Mouse (Mus musculus) adrenal gland, postnatal 10 days (tissue): ENCODE data around the gene Rnf17. TPM values are rescaled to one million over a fixed set of nuclear protein-coding genes. Genes with fewer than 3 reads are reported as not detected.

Experiments used
- DNase-seq: peaks from one replicate; pipeline ENCODE4 v3.0.0; 2021; ENCODE audit warnings: mixed read lengths
- long read RNA-seq, 2 experiments: library from polyadenylated mRNA; stranded (forward); transcript quantifications; one replicate each; pipeline ENCODE4 v2.0.0; 2021
- total RNA-seq, 2 experiments: library from RNA; stranded (reverse); gene quantifications; 2 replicates each; pipeline ENCODE4 v1.2.3; 2021

Gene Rnf17
- 1 to 10 TPM in 1 of 2 experiments, under 1 TPM in 1; 0.91 to 1.3 TPM for total RNA-seq
- long read RNA-seq, experiment 1, result 0 reads
- long read RNA-seq, experiment 2, result 0 reads

- DNase-seq, result no peak
Observed at GRCm38 (mm10) chr14:56402311-56403071, at the start of gene Rnf17. Gene Rnf17 (plus strand): TSS chr14:56402581.

DNA sequence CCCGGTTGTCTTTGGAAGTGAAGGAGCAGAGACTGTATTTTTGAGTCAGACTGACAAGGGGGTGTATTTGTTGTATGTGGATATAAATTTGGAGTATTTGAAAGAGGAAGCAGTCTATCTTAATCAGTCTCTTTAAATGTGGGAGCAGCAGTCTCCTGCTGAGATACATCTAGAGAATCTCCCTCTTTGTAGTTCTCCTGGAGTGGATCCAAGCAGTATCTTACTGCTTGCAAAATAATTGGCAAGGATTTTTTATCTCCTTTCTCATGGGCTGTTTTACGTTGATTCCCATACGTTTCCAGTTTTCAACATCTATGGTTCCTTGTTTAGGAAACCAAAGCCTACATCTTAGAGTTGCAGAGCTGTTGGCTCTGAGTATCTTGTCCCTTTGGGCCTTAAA, 47.6 kb upstream of the Rnf17 start:
- no peak for DNase-seq

DNA sequence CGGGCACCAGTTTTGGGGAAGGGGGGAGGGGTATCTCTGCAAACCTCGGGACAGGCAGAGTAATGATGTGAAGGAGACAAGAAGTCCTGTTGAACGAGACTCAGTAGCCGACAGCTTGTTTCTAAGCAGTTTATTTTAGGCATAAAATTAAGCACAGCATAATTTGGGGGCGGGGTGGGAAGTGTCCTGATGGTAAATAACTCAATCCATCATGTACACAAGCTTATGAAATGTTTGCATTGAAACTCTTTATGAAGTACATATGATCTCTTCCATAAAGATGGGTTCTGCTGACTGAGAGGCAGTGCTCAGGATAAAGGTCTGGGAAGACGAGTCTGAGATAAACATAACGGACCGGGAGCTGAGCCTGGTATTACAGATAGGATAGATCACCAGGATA, 47.0 kb upstream of the Rnf17 start:
- no peak for DNase-seq

DNA sequence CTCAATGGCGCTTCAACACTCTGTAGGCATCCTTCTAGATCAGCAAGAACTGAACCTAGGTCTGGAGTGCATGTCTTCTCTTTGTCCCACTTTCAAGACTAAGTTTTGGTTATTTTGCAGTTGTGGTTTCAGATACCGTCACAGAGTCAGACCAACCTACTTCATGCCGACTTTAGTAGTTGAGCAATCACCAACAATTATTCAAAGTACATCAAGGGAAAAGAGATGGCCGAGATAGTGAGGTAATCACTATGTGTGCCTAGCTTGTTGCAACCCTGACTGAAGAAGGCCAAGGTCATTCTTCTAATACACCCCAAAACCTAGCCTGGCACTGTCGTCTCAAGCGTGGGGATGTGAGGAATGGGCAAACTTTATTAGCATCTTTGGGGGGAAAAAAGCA, 46.2 kb upstream of the Rnf17 start:
- no peak for DNase-seq

GRCm38 (mm10) chr14:56358422-56358821, 44.0 kb upstream of the Rnf17 start:
- no peak for DNase-seq

DNA sequence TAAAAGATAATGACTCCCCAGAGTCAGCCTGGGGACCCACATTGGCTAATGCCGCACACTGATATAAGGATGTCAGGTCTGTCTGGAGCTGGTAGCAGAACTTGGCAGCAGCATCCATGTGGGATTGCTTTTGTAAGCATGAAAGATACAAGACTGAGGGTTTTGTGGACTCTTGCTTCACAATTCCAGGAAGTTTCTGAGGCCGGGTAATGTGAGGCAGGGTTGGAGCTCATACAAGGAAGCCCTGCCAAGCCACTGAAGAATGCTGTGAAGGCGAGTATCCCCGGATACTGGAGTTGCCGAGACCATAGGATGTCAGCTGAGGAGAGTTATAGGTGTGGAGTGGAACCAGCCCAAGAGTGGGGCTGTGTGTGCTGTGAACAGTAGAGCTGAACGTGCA, 43.2 kb upstream of the Rnf17 start:
- DNase-seq, result no peak

- DNase-seq, result peak; percentile 8
Observed at GRCm38 (mm10) chr14:56364711-56365237, 37.6 kb upstream of the Rnf17 start, which contains the start of gene Atp12a. Gene Atp12a (plus strand): TSS chr14:56365068.

- no peak for DNase-seq
Observed at GRCm38 (mm10) chr14:56365292-56365691, 37.1 kb upstream of the Rnf17 start.

DNA sequence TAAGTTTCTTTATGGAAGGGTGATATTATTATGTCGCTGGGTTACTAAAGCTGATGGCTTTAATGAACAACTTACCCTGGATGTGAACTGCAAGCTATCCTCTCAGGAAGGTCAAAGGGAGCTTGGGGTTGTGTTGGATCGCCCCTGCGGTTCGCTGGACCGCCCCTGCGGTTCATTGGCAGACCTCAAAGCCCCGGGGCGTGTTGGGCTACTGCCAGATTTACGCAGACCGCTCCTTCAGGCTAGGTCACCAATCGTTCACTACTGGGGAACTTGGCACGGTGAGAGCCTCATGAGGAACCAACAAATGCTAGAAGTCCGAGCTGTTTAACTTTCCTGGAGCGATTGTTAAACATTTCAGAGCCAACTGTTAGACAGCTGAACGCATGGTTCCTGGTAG, 35.7 kb upstream of the Rnf17 start:
- DNase-seq, result no peak

- peak; percentile 18 for DNase-seq
Observed at GRCm38 (mm10) chr14:56368834-56369233, 33.5 kb upstream of the Rnf17 start.

DNA sequence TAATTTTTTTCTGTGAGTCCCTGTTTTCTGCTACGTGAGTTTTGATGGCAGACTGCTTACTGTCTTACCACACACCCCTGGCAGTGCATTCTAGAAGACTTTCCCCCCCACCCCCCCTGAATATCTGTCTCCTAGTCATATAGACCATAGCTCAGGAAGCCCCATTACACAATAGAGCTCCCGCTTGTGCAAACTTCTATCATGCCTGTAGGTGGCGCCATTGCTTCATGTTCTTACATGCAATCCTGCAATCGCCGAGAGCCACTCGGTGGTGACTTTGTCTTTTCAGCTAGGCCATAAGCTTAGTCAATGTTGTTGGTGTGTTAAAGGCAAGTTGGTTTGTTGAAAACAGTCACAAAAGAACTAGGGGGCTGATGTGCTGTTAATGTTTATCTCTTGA, 26.6 kb upstream of the Rnf17 start:
- DNase-seq, result peak; percentile 86

DNA sequence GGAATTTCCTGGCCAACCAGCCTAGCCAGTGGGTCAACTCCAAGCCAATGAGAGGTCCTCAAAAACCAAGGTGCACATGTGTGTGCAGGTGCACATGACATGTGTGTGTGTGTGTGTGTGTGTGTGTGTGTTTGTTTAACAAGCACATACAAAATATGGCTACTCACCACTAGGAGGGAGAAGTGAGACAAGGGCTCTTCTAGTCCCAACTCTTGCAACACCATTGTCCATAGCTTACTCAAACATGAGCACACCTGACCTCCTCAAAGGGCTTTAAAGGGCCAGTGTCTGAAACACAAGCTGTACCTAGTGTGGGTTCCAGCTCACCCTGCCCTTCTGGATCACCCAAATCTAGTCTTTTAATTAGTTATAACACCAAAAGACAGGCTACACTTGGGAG, 24.6 kb upstream of the Rnf17 start:
- no peak for DNase-seq

DNA sequence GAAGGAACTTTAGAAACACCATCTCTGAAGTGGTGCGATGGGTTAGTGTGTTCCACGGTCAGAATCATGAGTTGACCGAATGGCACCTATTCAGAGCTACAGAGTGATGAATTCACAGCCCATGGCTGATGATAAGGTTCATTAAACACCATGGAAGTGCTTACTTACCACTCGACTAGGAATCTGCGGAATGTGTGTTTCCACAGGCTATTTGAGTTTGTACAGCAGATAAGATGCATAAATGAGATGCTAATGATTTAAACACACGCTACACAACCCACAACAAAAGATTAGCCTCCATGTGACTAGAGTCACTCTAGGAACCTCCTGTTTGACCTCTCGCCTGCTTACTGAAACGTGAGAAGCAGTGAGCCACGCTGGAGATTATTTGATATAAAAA, 23.0 kb upstream of the Rnf17 start:
- no peak for DNase-seq

DNA sequence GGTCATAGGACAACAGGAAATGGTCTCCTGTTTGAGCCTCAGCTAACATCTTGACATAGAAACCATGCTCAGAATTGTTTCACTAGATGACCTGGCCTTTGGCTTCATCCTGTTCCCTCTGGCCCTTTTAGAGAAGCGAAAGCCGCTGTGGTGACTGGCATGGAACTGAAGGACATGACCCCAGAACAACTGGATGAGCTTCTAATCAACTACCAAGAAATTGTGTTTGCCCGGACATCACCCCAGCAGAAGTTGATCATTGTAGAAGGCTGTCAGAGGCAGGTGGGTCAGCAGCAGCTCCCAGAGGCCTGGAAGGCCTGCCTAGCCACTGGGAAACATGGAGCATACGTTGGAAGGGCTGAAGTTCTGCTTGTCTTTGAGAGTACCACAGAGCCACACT, 20.0 kb upstream of the Rnf17 start:
- no peak for DNase-seq

- DNase-seq, result no peak
Observed at GRCm38 (mm10) chr14:56390247-56390646, 12.1 kb upstream of the Rnf17 start.

- no peak for DNase-seq
Observed at GRCm38 (mm10) chr14:56393704-56394312, 8.6 kb upstream of the Rnf17 start.

- peak; percentile 59 for DNase-seq
Observed at GRCm38 (mm10) chr14:56398001-56398400, 4.4 kb upstream of the Rnf17 start.

GRCm38 (mm10) chr14:56403072-56403375, 643 bp downstream of the Rnf17 start:
- DNase-seq, result no peak

GRCm38 (mm10) chr14:56462090-56462489, 59.7 kb downstream of the Rnf17 start:
- DNase-seq, result no peak

DNA sequence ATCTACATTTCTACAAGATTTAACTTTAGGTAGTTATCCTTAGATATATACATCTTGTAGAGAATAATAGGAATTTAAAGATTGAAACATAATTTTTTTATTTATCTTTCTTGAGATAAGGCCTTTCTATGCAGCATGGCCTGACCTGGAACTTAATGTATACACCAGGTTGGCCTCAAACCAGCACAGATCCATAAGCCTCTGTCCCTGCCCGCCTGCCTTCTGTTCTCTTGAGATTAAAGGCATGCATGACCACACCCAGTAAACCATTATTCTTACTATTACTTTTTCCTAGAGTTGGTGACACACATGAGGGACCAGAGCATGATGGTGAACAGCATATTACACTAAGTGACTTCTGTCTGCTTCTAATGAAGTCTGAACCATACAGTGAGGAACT, 60.3 kb downstream of the Rnf17 start:
- no peak for DNase-seq

- peak; percentile 19 for DNase-seq
Observed at GRCm38 (mm10) chr14:56468145-56468544, 65.8 kb downstream of the Rnf17 start.

DNA sequence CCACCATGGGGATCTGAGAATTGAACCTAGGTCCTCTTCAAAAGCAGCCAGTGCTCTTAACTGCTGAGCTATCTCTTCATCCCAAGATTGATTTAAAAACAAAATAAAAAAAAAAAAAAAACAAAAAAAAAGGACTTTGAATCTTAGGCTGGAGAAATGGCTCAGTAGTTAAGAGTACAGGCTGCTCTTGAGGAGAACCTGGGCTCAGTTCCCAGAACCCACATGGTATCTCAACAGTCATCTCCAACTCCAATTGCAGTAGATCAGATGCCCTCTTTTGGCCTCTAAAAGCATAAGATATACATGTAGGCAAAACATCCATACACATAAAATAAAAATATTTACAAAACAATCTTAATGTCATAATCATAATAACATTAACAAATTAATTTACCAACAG, 87.4 kb downstream of the Rnf17 start:
- DNase-seq, result no peak

GRCm38 (mm10) chr14:56502407-56502806, 100.0 kb downstream of the Rnf17 start:
- no peak for DNase-seq

DNA sequence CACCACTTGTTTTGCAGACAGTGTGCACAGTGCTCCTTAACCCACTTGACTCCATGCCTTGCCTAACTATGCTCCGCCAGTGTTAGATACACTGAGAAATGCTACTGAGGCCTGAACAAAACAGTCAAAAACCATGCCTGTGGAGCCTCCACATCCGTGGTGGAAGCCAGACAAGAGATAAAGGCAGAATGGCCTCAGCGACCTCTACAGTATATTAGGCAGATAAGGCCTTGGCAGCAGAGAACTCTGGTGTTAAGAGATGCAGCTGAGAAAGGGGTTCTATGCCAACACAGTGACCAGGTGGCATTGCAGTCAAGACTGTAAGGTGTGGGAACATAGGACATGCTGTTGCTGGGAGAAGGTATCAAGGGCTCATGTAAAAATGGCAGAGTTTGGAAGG, 104.4 kb downstream of the Rnf17 start:
- no peak for DNase-seq
